Mouse (Mus musculus) hindbrain, embryonic 14.5 days (tissue): ENCODE data around the gene Cmtm4. TPM values are rescaled to one million over a fixed set of nuclear protein-coding genes. Genes with fewer than 3 reads are reported as not detected.
"Not testable (repeated sequence)": the region's sequence is repeated elsewhere in the genome, so short reads cannot be mapped to it uniquely, and the experiment has no call there.

ENCODE experiments used
- ATAC-seq: fragments of 200-750 bp; cut with Nextera tagmentation; 2 replicates; pipeline ENCODE4 v1.8.0; 2017; ENCODE audit warnings: moderate number of reproducible peaks, mild to moderate bottlenecking, moderate TSS enrichment, moderate library complexity; ENCODE audit not compliant: low FRiP score
- DNase-seq: peaks from one replicate; pipeline ENCODE4 v3.0.0-alpha.2; 2015; ENCODE audit warnings: low spot score
- H3K27ac ChIP-seq: fragments of 300-500 bp; sonication (generic); 2 replicates; pipeline ENCODE4 v1.5.1; 2014; ENCODE audit warnings: mild to moderate bottlenecking, moderate library complexity
- H3K27me3 ChIP-seq: fragments of 300-500 bp; sonication (generic); 2 replicates; pipeline ENCODE4 v1.6.1; 2014; ENCODE audit warnings: mild to moderate bottlenecking, low read length, mixed read lengths; ENCODE audit not compliant: control insufficient read depth, insufficient read depth
- H3K36me3 ChIP-seq: fragments of 300-500 bp; sonication (generic); replicated peaks from 2 replicates; pipeline ENCODE4 v1.6.1; 2014; ENCODE audit not compliant: control insufficient read depth, insufficient read depth
- H3K4me1 ChIP-seq: fragments of 300-500 bp; sonication (generic); replicated peaks from 2 replicates; pipeline ENCODE4 v1.6.1; 2014; ENCODE audit warnings: antibody characterized with exemption, low read length, mixed read lengths; ENCODE audit not compliant: control insufficient read depth, insufficient read depth
- H3K4me2 ChIP-seq: fragments of 300-500 bp; sonication (generic); replicated peaks from 2 replicates; pipeline ENCODE4 v1.6.1; 2014; ENCODE audit warnings: mild to moderate bottlenecking, moderate library complexity
- H3K4me3 ChIP-seq: fragments of 300-500 bp; sonication (generic); replicated peaks from 2 replicates; pipeline ENCODE4 v1.5.1; 2014; ENCODE audit warnings: mild to moderate bottlenecking, low read length
- H3K9ac ChIP-seq: fragments of 300-500 bp; sonication (generic); 2 replicates; pipeline ENCODE4 v1.6.1; 2014
- H3K9me3 ChIP-seq: fragments of 300-500 bp; sonication (generic); 2 replicates; pipeline ENCODE4 v1.6.1; 2016; ENCODE audit warnings: low read length; ENCODE audit not compliant: control insufficient read depth
- WGBS: fragments of 180-500 bp; shearing (Covaris S2); extraction: QIAGEN DNeasy Blood & Tissue Kit; methylation state at CpG from one replicate; pipeline ENCODE4 v1.1.7; 2014; 5-methylcytosine and 5-hydroxymethylcytosine counted together
- polyA plus RNA-seq: library from polyadenylated mRNA; unstranded; fragments of >200 nt; fragmentation: Nextera tagmentation; extraction: Ambion mirVana; gene quantifications from 2 replicates; pipeline ENCODE4 v1.2.1, GENCODE M21; 2014

Gene Cmtm4
- polyA plus RNA-seq, 1 experiment from 2014 or later: 3.8 TPM

DNA sequence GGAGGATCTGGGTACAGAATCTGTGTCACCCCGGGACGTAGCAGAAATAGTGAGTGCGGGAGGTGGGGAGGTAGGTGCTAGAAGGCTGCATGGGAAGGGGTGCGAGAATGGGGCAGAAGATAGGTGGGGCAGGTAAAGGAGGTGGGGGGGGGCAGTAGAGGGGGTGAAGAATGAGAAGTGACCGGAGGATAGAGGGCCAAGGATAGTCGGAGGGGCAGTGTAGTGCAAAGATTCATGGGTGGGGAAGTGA lies 55.7 kb downstream of the Cmtm4 start:
- no peak for ATAC-seq
- H3K27me3 ChIP-seq: no peaks in the 10 kb centered on the region
- WGBS: 3% methylated on average over 6 of the region's 6 CpGs

DNA sequence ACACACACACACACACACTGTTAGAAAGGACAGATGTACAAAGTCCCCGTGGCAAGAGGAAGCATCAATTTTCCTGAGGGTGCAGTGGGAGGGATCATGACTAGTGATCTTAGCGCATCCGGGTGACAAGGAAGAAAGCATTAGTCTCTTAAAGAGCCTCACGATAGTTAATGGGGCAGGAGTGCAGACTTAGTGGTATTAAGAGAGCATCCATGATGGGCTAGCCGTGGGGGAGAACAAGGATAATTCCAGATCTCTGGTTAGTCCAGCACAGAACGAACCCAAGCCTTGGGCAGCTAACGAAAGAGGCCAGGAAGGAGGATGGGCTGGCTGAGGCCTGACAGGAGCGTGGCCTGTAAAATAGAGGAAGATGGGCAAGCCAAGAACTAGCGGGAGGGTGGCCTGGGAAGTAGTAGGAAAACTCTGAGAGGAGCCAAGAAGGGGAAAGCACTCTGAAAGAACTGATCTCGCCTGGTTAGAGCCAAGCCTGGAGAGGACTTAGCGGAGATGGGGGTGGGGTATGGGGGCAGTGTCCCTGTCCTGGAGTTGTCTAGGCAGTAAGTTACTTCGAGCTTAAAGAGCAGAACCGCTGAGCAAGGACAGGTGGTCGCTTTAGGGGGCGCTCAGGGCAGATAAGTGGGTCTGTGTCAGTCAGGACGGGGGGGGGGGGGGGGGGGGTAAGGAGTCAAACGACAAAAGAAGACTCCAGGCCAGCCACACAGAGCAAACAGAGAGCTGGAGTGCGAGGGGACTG lies 56.2 kb downstream of the Cmtm4 start, which contains the start of gene Cmtm3:
Cmtm3 (plus strand) TSS at position 182 of the 754 bp plus-strand sequence.
- H3K27me3 ChIP-seq: no peaks in the 10 kb centered on the region
- H3K4me1 ChIP-seq: 0 out of 2 replicates have a peak, but pooled peaks cover 3% of the 10 kb centered on the region
- H3K27ac ChIP-seq: 0 out of 2 replicates have a peak within 1 kb of the TSS, but pooled peaks have one; percentile 44
- no peaks in the 10 kb centered on the region for H3K9me3 ChIP-seq
- no peak for DNase-seq
- no peaks in the 10 kb centered on the region for H3K36me3 ChIP-seq
- WGBS: 13% methylated on average over 17 of the region's 18 CpGs
- H3K4me3 ChIP-seq: peak within 1 kb of the TSS; percentile 49
- no peak for ATAC-seq
- H3K9ac ChIP-seq: peak within 1 kb of the TSS; percentile 71
- peak within 1 kb of the TSS; percentile 76 for H3K4me2 ChIP-seq

More for the DNA sequence above, 55.7 kb downstream of the Cmtm4 start:
- Histone ChIP-seq H3K4me1 (0 out of 2 replicates have a peak, but pooled peaks cover 3% of the 10 kb centered on the region), H3K9ac (peak overlapping the region; percentile 71), H3K4me2 (peak overlapping the region; percentile 76), H3K4me3 (peak overlapping the region; percentile 49), H3K27ac (no peak overlapping the region), H3K9me3 (no peaks in the 10 kb centered on the region), H3K36me3 (no peaks in the 10 kb centered on the region)
- DNase-seq: no peak

DNA sequence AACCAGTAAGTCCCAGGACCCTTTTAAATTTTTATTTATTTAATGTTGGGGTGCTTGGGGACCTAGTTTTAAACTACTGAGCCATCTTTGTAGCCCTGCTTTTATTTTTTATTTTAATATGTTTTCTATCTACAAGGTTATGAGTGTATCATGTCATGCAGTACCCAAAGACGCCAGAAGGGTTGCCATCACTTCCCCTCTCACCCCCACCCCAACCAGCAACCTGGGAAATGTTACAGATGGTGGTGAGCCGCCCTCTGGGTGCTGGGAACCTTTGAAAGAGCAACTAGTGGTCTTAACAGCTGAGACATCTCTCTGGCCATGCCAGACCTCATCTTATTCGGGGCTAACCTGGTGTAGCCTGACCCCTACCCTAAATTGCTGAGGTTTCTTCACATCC lies 57.7 kb downstream of the Cmtm4 start:
- Histone ChIP-seq H3K9ac (no peak overlapping the region), H3K36me3 (no peaks in the 10 kb centered on the region), H3K4me1 (0 out of 2 replicates have a peak, but pooled peaks cover 3% of the 10 kb centered on the region), H3K9me3 (no peaks in the 10 kb centered on the region), H3K4me3 (no peak overlapping the region), H3K4me2 (no peak overlapping the region), H3K27ac (no peak overlapping the region), H3K27me3 (no peaks in the 10 kb centered on the region)
- DNase-seq (no peak), ATAC-seq (no peak)
- 52% methylated on average over 3 of the region's 3 CpGs for WGBS

- H3K4me1 ChIP-seq: 0 out of 2 replicates have a peak, but pooled peaks cover 3% of the 10 kb centered on the region
- DNase-seq (no peak), ATAC-seq (no peak)
- no peak overlapping the region for H3K9ac ChIP-seq
- H3K9me3 ChIP-seq: no peaks in the 10 kb centered on the region
- no peak overlapping the region for H3K4me3 ChIP-seq
- 97% methylated on average over 1 of the region's 1 CpGs for WGBS
- no peak overlapping the region for H3K4me2 ChIP-seq
- no peaks in the 10 kb centered on the region for H3K27me3 ChIP-seq
- H3K36me3 ChIP-seq: no peaks in the 10 kb centered on the region
- H3K27ac ChIP-seq: no peak overlapping the region
Observed at GRCm38 (mm10) chr8:104336806-104337205, 58.8 kb downstream of the Cmtm4 start.

DNA sequence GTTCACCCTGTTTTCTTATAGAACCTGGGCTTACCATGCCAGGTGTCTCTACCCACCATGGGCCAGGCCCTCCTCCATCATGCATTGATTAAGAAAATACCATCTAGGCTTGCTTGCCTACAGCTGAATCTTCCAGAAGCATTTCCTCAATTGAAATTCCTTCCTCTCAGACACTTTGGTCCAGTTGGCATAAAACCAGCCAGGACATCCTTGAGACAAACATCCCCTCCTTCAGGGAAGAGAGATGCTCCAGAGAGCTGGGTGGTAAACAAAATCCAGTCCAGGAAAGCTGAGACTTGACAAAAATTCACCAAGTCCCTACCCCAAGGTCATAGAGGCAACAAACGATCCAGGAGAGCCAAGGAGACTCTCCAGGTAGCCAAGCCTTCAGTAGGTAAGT lies 61.4 kb downstream of the Cmtm4 start:
- WGBS: 64% methylated on average over 1 of the region's 1 CpGs
- no peak overlapping the region for H3K27ac ChIP-seq
- no peak overlapping the region for H3K9ac ChIP-seq
- H3K27me3 ChIP-seq: no peaks in the 10 kb centered on the region
- no peaks in the 10 kb centered on the region for H3K36me3 ChIP-seq
- H3K4me3 ChIP-seq: no peak overlapping the region
- H3K4me2 ChIP-seq: no peak overlapping the region
- no peaks in the 10 kb centered on the region for H3K9me3 ChIP-seq
- no peak for ATAC-seq
- H3K4me1 ChIP-seq: no peaks in the 10 kb centered on the region
- no peak for DNase-seq

DNA sequence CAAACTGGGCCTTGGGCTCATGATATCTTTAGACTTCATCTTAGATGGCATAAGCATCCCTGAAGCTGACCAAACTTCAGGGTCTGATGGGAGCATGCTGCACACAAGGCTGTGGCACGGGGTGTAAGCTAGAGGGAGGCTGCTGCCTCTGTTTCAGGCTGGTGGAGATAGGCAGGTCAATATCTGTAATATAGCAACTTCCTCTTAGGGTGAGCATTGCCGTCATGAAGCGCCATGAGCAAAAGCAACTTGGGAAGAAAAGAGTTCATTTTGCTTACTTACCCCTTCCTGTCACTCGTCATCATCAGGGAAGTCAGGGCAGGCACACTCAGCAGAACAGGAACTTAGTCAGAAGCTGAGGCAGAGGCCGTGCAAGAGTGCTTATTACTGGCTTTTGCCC lies 61.8 kb downstream of the Cmtm4 start:
- H3K27ac ChIP-seq: no peak overlapping the region
- no peaks in the 10 kb centered on the region for H3K4me1 ChIP-seq
- no peaks in the 10 kb centered on the region for H3K27me3 ChIP-seq
- DNase-seq: no peak
- no peak overlapping the region for H3K4me2 ChIP-seq
- ATAC-seq: no peak
- H3K4me3 ChIP-seq: no peak overlapping the region
- no peak overlapping the region for H3K9ac ChIP-seq
- no peaks in the 10 kb centered on the region for H3K36me3 ChIP-seq
- WGBS: 83% methylated on average over 5 of the region's 5 CpGs
- no peaks in the 10 kb centered on the region for H3K9me3 ChIP-seq

- Histone ChIP-seq H3K36me3 (no peaks in the 10 kb centered on the region), H3K9ac (no peak overlapping the region), H3K9me3 (no peaks in the 10 kb centered on the region), H3K4me3 (no peak overlapping the region), H3K27me3 (no peaks in the 10 kb centered on the region), H3K4me1 (no peaks in the 10 kb centered on the region), H3K27ac (no peak overlapping the region), H3K4me2 (no peak overlapping the region)
- DNase-seq (no peak), ATAC-seq (no peak)
- 85% methylated on average over 5 of the region's 5 CpGs for WGBS
Observed at GRCm38 (mm10) chr8:104332665-104333631, 62.7 kb downstream of the Cmtm4 start.

- H3K9me3 ChIP-seq, DNase-seq: not testable (repeated sequence)
- WGBS: 84% methylated on average over 12 of the region's 12 CpGs
Observed at GRCm38 (mm10) chr8:104321930-104322329, 73.7 kb downstream of the Cmtm4 start, which contains the start of gene Cmtm2b. Cmtm2b (plus strand) TSS chr8:104322230.

DNA sequence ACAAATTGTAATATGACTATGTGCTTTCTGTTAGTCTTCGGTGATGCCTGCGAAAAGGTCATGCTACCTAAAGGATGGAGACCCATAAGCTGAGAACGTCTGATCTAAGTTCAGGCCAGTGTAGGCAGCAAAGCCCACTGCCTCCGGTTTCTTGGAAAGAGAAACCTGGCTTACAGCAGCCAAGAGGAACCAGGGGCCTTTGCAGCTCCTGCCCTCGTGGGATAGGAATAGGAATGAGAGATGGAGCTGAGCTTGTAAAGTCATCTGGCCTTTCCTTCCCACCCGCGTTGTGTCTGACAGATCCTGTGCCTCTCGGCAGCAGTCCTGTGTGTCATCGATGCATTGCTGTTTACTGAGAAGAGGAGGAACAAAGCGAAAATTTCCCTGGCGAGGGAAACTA lies 74.3 kb downstream of the Cmtm4 start, which contains the start of gene Gm11020:
Gm11020 (plus strand) TSS at position 301 of the 400 bp plus-strand sequence.
- 92% methylated on average over 7 of the region's 11 CpGs for WGBS
- H3K27ac ChIP-seq: not testable (repeated sequence)

More at GRCm38 (mm10) chr8:104321930-104322329, 73.7 kb downstream of the Cmtm4 start, which contains the start of gene Cmtm2b:
- ATAC-seq, H3K4me2 ChIP-seq, H3K4me3 ChIP-seq, H3K4me1 ChIP-seq, H3K27me3 ChIP-seq, H3K36me3 ChIP-seq, H3K27ac ChIP-seq, H3K9ac ChIP-seq: not testable (repeated sequence)

More for the DNA sequence above, 74.3 kb downstream of the Cmtm4 start, which contains the start of gene Gm11020:
- not testable (repeated sequence) for H3K9me3 ChIP-seq, H3K4me2 ChIP-seq, DNase-seq, H3K4me1 ChIP-seq, H3K9ac ChIP-seq, H3K4me3 ChIP-seq, H3K36me3 ChIP-seq, H3K27me3 ChIP-seq, ATAC-seq
